Mouse (Mus musculus) spleen, postnatal 36 days (tissue): ENCODE results near the gene Serpine2.

Source experiments
- DNase-seq, 2 experiments: peaks; one replicate each; pipeline ENCODE4 v3.0.0; 2022; ENCODE audit warnings: low spot score in 2 of 2, mixed read lengths in 1 of 2

Gene Serpine2

GRCm38 (mm10) chr1:79815446-79815845 is 45.5 kb downstream of the Serpine2 start:
- DNase-seq = no peak

GRCm38 (mm10) chr1:79809447-79809846 is 51.5 kb downstream of the Serpine2 start:
- no peak for DNase-seq

GRCm38 (mm10) chr1:79806865-79807264 is 54.1 kb downstream of the Serpine2 start:
- DNase-seq = no peak

- DNase-seq = no peak
Observed at GRCm38 (mm10) chr1:79803614-79804013, 57.4 kb downstream of the Serpine2 start.

- no peak for DNase-seq
Observed at GRCm38 (mm10) chr1:79802858-79803427, 58.0 kb downstream of the Serpine2 start.

GRCm38 (mm10) chr1:79797084-79797483 is 63.9 kb downstream of the Serpine2 start:
- no peak for DNase-seq

- DNase-seq = no peak
Observed at GRCm38 (mm10) chr1:79786267-79786927, 74.6 kb downstream of the Serpine2 start.

- DNase-seq = no peak
Observed at GRCm38 (mm10) chr1:79782433-79782832, 78.5 kb downstream of the Serpine2 start.

- DNase-seq = no peak
Observed at GRCm38 (mm10) chr1:79778011-79778410, 83.0 kb downstream of the Serpine2 start.

- DNase-seq = peak; percentile 95
Observed at GRCm38 (mm10) chr1:79775927-79776458, 85.0 kb downstream of the Serpine2 start, which contains the start of the genes Mrpl44 and Wdfy1. Gene Mrpl44, plus strand, starts transcription at chr1:79776018. Gene Wdfy1, minus strand, starts transcription at chr1:79776143.

- DNase-seq = peak in 1 of 2 experiments; percentile 19
Observed at GRCm38 (mm10) chr1:79774164-79774780, 86.7 kb downstream of the Serpine2 start.

GRCm38 (mm10) chr1:79768231-79768630 is 92.7 kb downstream of the Serpine2 start:
- no peak for DNase-seq

- DNase-seq = no peak
Observed at GRCm38 (mm10) chr1:79764483-79764882, 96.5 kb downstream of the Serpine2 start.

- DNase-seq = no peak
Observed at GRCm38 (mm10) chr1:79764031-79764430, 96.9 kb downstream of the Serpine2 start.

- DNase-seq = peak; percentile 50 to 54
Observed at GRCm38 (mm10) chr1:79762282-79763250, 98.4 kb downstream of the Serpine2 start.

GRCm38 (mm10) chr1:79761917-79762271 is 99.1 kb downstream of the Serpine2 start:
- DNase-seq = no peak

- DNase-seq = peak; percentile 80 to 81
Observed at GRCm38 (mm10) chr1:79761106-79761916, 99.7 kb downstream of the Serpine2 start.

- no peak for DNase-seq
Observed at GRCm38 (mm10) chr1:79760656-79761055, 100.3 kb downstream of the Serpine2 start.

GRCm38 (mm10) chr1:79759436-79759972 is 101.5 kb downstream of the Serpine2 start:
- DNase-seq = no peak

GRCm38 (mm10) chr1:79759006-79759405 is 102.0 kb downstream of the Serpine2 start:
- DNase-seq = no peak
